Mouse (Mus musculus) cerebellum, adult 8-10 months (tissue): ENCODE measurements around the gene Gm17267.
"Not testable (repeated sequence)": the region's sequence is repeated elsewhere in the genome, so short reads cannot be mapped to it uniquely, and the experiment has no call there.

Source experiments
- DNase-seq: peaks from one replicate; pipeline ENCODE4 v3.0.0; 2022

The Gm17267 gene

DNA sequence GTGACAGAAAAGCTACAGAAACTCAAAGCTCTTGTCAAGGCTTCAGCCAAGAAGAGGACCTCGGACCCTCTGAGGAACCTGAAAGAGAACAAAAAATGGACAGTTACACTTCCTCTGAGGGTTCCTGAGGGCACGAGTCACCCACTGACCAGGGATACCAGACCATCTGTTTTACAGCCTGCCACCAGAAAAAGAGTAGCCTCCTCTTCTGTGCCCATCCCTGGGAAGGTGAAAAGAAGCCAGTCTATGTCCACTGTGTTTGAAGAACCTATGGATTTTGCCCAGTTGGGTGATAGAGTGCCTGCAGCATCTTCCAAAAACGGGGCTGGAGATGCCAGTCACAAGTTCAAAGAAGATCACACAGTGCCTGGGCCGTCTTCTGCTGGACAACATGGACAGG is at the start of gene Gm17267:
TSS of gene Gm17267 (plus strand) at position 301 of the 400 bp plus-strand sequence.
- DNase-seq = not testable (repeated sequence)
